Mouse (Mus musculus) mouse trophoblast stem cell (cell line): Measurements from ENCODE around the gene Ffar2.

Experiments
- in situ Hi-C, 2 experiments: fragments of 300-500 bp; cut with MseI, MboI; formaldehyde crosslinking; loops; 2 replicates in 1 of 2; 3 replicates in 1 of 2; pipeline ENCODE4 v1.15.1; 2025

The Ffar2 gene

GRCm38 (mm10) chr7:30777081-30777579 is 46.4 kb downstream of the Ffar2 start:
- in situ Hi-C loops: no loop called here

DNA sequence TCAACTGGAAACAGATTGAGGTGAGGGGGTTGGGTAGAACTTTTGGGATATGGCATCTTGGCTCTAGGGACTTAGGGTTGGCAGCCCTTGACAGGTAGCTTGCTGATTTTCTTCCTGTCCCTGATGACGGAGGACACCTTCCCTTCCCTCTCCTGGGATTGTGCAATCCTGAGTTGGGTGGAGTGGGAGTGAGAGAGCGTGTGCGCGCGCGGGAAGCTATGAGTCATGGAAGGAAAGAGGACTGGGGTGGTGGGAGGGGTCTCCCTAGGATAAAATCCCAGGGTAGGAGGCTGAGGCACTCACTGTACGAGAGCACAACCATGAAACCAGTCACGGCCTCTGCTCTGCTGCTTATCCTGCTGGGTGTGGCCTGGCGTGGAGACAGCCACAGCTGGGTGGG is 47.5 kb downstream of the Ffar2 start:
- in situ Hi-C loops: no loop called here

DNA sequence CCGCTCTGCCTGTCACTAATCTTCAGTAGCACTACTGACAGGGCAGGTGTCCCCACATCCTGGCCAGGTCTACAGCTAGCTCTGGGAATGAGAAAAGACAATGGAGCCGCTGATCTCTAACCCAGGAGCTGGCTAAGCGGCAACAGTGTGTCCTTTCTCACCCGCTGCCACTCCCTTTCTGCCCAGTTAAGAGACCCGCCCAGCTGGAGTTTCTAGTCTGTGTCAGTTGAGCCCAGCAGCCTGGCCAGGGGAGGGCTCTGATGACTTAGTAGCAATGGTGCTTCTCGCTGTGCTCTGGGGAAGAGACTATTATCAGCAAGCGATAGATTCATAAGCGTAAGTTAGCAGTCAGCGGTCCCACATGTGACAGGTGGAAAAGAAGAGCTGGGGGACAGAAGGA is 54.3 kb downstream of the Ffar2 start:
- in situ Hi-C loops: no loop called here
